Mouse (Mus musculus) forebrain, embryonic 11.5 days (tissue): ENCODE data around the gene Smg6. TPM values are rescaled to one million over a fixed set of nuclear protein-coding genes. Genes with fewer than 3 reads are reported as not detected.
A peak's percentile ranks its signal among the peaks of the same experiment; 100 is the strongest.

ENCODE experiments used
- ATAC-seq: fragments of 200-750 bp; cut with Nextera tagmentation; replicated peaks from 2 replicates; pipeline ENCODE4 v1.8.0; 2017; ENCODE audit warnings: moderate TSS enrichment; ENCODE audit not compliant: low FRiP score
- DNase-seq: peaks from one replicate; pipeline ENCODE4 v3.0.0-alpha.2; 2017; ENCODE audit warnings: low spot score
- H3K27ac ChIP-seq: fragments of 300-500 bp; sonication (generic); 2 replicates; pipeline ENCODE4 v1.5.1; 2014; ENCODE audit warnings: low read depth, low read length
- H3K27me3 ChIP-seq: fragments of 300-500 bp; sonication (generic); 2 replicates; pipeline ENCODE4 v1.6.1; 2014; ENCODE audit warnings: mild to moderate bottlenecking, low read length, mixed read lengths; ENCODE audit not compliant: control insufficient read depth, insufficient read depth
- H3K36me3 ChIP-seq: fragments of 300-500 bp; sonication (generic); 2 replicates; pipeline ENCODE4 v1.6.1; 2014; ENCODE audit warnings: mild to moderate bottlenecking, low read length, moderate library complexity, mixed read lengths; ENCODE audit not compliant: control insufficient read depth, insufficient read depth
- H3K4me1 ChIP-seq: fragments of 300-500 bp; sonication (generic); replicated peaks from 2 replicates; pipeline ENCODE4 v1.6.1; 2014; ENCODE audit warnings: low read length, mixed read lengths; ENCODE audit not compliant: control insufficient read depth, insufficient read depth
- H3K4me2 ChIP-seq: fragments of 300-500 bp; sonication (generic); 2 replicates; pipeline ENCODE4 v1.6.1; 2014; ENCODE audit warnings: low read depth, mild to moderate bottlenecking, low read length, moderate library complexity, mixed read lengths; ENCODE audit not compliant: severe bottlenecking
- H3K4me3 ChIP-seq: fragments of 300-500 bp; sonication (generic); 2 replicates; pipeline ENCODE4 v1.5.1; 2014; ENCODE audit warnings: low read depth, low read length
- H3K9ac ChIP-seq: fragments of 300-500 bp; sonication (generic); 2 replicates; pipeline ENCODE4 v1.6.1; 2014; ENCODE audit warnings: low read length
- H3K9me3 ChIP-seq: fragments of 300-500 bp; sonication (generic); 2 replicates; pipeline ENCODE4 v1.6.1; 2016; ENCODE audit warnings: low read length, mixed read lengths; ENCODE audit not compliant: control insufficient read depth
- WGBS: fragments of 180-500 bp; shearing (Covaris S2); extraction: QIAGEN DNeasy Blood & Tissue Kit; methylation state at CpG from one replicate; pipeline ENCODE4 v1.1.7; 2014; 5-methylcytosine and 5-hydroxymethylcytosine counted together
- polyA plus RNA-seq: library from polyadenylated mRNA; unstranded; fragments of >200 nt; fragmentation: Nextera tagmentation; extraction: Ambion mirVana; gene quantifications from 2 replicates; pipeline ENCODE4 v1.2.1, GENCODE M21; 2014

The Smg6 gene
- polyA plus RNA-seq, 1 experiment from 2014 or later, result 19.8 TPM

DNA sequence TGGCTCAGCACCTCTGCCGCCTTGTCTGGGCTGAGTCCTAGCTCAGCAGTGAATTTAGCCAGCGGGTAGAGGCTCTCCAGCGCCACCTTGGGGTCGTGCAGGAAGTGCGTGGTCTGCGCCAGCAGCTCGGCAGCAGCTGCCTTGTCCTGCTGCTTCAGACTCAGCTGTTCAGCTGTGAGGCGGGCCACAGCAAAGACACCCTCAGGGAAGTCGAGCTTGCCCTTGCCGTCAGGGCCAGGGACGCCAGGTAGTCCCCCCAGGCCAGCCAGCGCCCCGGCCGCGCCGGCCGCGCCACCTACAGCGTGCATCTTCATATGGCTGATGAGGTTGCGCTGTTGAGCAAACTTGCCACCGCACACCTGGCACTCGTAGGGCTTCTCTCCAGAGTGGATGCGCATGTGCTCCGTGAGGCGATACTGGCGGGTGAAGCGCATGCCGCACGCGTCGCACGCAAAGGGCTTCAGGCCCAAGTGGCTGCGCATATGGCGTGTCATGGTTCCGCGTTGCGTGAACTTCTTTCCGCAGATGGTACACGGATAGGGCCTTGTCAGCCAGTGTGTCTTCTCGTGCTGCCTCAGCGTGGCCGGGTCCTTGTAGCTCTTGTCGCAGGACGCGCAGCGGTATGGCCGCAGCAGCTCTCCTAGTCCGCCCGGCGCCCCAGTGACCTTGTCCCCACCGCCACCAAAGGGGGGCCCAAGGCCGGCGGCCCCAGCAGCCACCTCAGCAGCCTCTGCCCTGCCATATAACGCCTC lies 240.0 kb downstream of the Smg6 start:
- ATAC-seq, result no peak
- no peak overlapping the region for H3K27ac ChIP-seq

DNA sequence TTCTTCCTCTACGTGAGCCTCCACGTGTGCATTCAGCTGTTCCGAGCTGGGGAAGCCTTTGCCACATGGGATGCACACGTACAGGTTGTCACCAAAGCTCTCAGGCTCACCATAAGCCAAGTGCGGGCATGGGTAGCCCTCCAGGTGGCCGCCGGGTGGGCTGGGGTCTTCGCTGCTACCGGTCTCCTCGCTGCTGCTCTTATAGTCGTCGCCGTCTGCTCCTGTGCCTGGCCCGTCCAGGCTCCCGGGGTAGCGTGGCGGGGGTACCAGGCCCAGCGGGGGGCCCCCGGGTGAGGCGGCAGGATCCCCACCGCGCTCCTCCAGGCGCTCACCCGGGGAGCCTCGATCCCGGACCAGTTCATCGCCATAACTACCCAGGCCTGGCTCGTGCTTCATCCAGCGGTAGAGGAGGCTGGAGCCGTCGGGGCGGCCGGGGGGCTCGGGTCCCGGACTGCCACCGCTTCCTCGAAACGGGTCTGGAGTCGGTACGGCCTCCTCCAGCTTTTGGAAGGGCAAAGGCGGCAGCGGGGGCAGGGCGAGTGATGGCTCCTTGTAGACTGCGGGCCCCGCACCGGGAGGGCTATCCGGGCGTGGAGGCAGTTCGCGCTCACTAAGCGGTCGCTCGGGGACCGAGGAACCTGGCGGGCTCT lies 240.7 kb downstream of the Smg6 start:
- Histone ChIP-seq H3K4me1 (peaks cover 22% of the 10 kb centered on the region), H3K4me2 (peak overlapping the region; percentile 21; the same call in 1 of the 2 replicates), H3K36me3 (no peaks in the 10 kb centered on the region), H3K9me3 (no peaks in the 10 kb centered on the region), H3K4me3 (peak overlapping the region; percentile 40), H3K9ac (peak overlapping the region; percentile 10; the same call in 1 of the 2 replicates), H3K27me3 (peaks cover 81% of the 10 kb centered on the region), H3K27ac (no peak overlapping the region)
- 3% methylated on average over 55 of the region's 55 CpGs for WGBS
- ATAC-seq (no peak), DNase-seq (peak; percentile 68)

More for the DNA sequence above, 240.0 kb downstream of the Smg6 start:
- Histone ChIP-seq H3K4me1 (peaks cover 22% of the 10 kb centered on the region), H3K9me3 (no peaks in the 10 kb centered on the region), H3K27me3 (peaks cover 74% of the 10 kb centered on the region), H3K9ac (no peak overlapping the region), H3K4me2 (no peak overlapping the region), H3K4me3 (peak overlapping the region; percentile 9; the same call in 1 of the 2 replicates), H3K36me3 (no peaks in the 10 kb centered on the region)
- 4% methylated on average over 54 of the region's 54 CpGs for WGBS
- DNase-seq, result peak; percentile 81

DNA sequence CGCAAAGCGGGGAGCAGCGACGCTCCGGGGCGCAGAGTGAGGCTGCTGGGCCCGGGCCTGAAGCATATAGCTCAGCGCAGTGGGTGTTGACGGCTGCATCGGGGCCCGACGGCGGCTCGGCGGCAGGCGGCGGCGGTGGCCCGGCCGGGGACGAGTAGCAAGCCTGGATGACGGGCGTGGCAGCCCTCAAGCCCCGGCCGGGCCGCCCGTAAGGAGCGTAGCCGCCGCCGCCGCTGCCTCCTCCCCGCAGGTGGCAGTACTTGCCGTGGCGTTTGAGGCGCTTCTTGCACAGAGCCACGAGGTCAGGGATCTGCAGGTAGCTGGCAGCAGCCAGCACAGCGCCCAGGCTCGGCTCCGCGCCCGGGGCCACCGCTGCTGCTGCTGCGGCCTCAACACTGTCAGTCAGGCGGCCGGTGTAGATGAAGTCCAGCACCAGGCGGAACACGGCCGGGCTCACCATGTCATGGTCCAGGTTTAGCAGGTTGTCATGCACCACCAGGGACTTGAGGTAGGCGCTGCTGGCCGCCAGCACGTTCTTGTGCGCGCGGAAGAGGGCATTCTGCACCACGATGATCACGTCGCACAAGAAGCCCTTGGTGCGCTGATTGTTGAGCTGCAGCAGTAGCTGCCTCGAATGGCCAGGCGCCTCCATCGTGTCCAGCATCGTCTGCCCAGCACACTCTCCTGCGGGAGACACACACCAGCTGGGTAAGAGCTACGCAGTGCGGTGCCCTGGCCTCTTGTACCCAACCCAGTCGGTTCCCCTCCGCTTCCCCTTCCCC lies 241.4 kb downstream of the Smg6 start:
- H3K4me3 ChIP-seq, result peak overlapping the region; percentile 40
- no peak overlapping the region for H3K27ac ChIP-seq
- no peaks in the 10 kb centered on the region for H3K9me3 ChIP-seq
- WGBS, result 2% methylated on average over 68 of the region's 68 CpGs
- H3K9ac ChIP-seq, result peak overlapping the region; percentile 10; the same call in 1 of the 2 replicates
- DNase-seq (peak; percentile 71), ATAC-seq (no peak)
- H3K36me3 ChIP-seq, result no peaks in the 10 kb centered on the region
- peaks cover 27% of the 10 kb centered on the region for H3K4me1 ChIP-seq
- H3K4me2 ChIP-seq, result peak overlapping the region; percentile 21; the same call in 1 of the 2 replicates
- H3K27me3 ChIP-seq, result peaks cover 88% of the 10 kb centered on the region

DNA sequence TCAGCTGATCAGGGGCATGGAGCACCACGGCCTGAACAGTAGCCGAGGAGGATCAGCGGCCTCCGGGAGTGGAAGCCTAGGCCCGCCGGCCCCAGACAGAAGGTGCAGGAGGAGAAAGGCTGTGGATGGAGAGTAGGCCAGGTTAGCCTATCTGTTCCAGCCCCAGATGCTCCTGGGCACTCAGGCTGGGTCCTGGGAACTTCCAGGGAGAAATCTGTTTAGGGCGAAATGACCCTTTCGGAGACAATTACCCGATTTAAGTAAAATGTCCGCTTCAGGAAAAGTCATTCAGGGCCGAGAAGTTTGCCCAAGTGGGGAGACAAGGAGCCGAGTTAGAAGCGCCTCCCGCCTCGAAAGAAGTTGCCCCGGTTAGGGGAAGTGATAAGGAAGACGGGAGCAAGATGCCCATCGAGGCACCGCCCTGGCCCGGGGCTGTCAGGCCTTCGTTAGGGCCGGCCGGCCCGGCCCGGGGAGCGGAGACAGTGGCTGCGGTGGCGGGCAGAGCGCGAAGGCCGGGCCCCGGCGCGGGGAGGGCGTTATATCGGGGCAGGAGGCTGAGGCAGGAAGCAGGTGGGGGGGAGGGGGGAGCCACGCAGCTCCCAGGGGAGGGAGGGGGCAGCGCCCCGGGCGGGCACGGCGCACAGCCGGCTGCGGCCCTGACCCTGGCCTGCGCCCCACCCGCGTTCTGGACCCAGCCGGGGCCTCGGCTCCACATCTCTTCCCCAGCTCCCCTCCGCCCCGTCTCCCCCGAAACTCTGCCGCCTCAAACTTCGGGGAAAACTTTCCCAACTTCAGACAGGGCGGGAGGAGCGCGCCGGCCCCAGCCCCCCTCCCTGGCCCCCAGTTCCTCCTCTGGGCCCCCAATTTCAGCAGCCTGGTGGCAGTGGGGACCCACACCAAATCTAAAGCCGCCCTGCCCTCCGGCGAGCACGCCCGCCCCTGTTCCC lies 242.3 kb downstream of the Smg6 start:
- H3K4me1 ChIP-seq, result peaks cover 35% of the 10 kb centered on the region
- H3K4me3 ChIP-seq, result peak overlapping the region; percentile 40
- no peak for ATAC-seq
- no peaks in the 10 kb centered on the region for H3K9me3 ChIP-seq
- 1% methylated on average over 42 of the region's 63 CpGs for WGBS
- no peaks in the 10 kb centered on the region for H3K36me3 ChIP-seq
- peaks cover 97% of the 10 kb centered on the region for H3K27me3 ChIP-seq
- peak overlapping the region; percentile 27; the same call in 1 of the 2 replicates for H3K9ac ChIP-seq
- no peak overlapping the region for H3K27ac ChIP-seq
- peak; percentile 69 for DNase-seq
- H3K4me2 ChIP-seq, result peak overlapping the region; percentile 74

DNA sequence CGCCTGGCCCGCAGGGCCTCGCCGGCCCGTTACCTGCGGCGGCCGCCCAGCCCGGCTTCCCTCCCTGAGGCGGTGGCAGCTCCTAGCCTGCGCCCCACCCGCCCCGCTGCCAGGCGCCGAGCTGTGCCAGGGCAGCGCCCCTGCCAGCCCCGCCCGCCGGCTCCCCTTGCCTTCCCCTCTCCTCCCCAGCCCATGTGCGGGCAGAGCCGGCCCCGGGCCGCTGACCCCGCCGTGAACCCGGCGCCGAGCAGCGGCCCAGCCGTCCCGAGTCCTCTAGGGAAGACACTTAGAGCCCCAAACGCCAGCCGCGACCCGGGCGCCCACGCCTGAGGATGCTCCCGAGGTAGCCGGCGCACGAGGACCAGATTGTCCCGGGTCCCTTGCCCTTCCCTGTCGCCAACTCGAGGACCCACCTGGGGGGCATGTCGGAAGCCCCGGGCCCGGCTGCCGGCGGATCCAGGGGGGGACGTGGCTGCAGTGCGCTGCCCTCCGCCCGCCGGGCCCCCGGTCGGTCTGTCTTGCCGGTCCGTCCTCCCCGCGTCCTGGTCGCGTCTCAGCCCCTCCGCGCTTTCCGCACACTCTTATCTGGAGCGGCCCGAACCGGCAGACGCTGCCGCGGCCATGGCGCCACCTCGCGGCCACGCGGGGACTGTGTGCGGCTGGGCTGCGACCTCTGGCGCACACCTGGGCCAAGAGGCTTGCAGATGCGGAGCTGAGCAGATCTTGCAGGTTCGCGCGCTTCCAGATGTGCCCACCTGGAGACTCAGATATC lies 243.2 kb downstream of the Smg6 start:
- Histone ChIP-seq H3K36me3 (no peaks in the 10 kb centered on the region), H3K4me1 (peaks cover 35% of the 10 kb centered on the region), H3K4me2 (peak overlapping the region; percentile 74), H3K9ac (peak overlapping the region; percentile 27), H3K27me3 (peaks cover 97% of the 10 kb centered on the region), H3K27ac (no peak overlapping the region), H3K4me3 (peak overlapping the region; percentile 40), H3K9me3 (no peaks in the 10 kb centered on the region)
- peak; percentile 91 for DNase-seq
- WGBS, result under 1% methylated on average over 72 of the region's 83 CpGs
- no peak for ATAC-seq

DNA sequence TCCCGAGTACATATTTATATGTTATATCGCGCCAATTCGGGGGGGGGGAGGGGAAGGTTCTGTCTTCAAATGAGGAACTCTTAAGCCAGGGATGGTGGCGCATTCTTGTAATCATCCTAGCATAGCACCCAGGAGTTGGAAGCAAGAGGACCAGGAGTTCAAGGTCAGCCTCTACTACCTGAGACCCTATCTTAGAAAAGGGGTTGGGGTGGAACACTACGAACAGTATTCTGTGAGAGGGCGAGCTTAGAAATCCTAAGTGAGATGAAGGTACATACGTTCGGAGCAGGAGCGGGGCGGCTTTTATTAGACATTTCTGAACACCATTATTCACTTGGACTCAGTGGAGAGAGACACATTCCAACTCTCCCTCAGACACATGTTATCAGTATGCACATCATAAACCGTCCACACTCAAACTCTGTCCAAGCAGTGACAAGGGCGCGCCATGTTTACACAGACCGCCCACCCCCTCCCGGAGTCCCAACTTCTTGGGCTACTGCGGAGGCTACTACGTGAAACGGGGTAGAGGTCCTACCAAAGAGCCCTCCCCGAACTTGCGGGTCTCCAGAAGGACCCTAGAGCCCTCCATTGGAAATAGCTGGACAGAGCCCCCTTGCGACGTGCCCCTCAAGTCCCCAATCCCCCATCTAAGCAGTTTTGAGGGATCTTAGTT lies 243.9 kb downstream of the Smg6 start, which contains the start of gene Hic1:
Gene Hic1 (minus strand): TSS at position 115 of the 676 bp plus-strand sequence.
- Histone ChIP-seq H3K4me3 (peak within 1 kb of the TSS; percentile 40), H3K4me1 (peaks cover 37% of the 10 kb centered on the region), H3K9me3 (no peaks in the 10 kb centered on the region), H3K36me3 (no peaks in the 10 kb centered on the region), H3K4me2 (peak within 1 kb of the TSS; percentile 74), H3K9ac (peak within 1 kb of the TSS; percentile 27), H3K27ac (no peak within 1 kb of the TSS), H3K27me3 (peaks cover 89% of the 10 kb centered on the region)
- no peak for DNase-seq
- WGBS, result 6% methylated on average over 23 of the region's 23 CpGs
- no peak for ATAC-seq

DNA sequence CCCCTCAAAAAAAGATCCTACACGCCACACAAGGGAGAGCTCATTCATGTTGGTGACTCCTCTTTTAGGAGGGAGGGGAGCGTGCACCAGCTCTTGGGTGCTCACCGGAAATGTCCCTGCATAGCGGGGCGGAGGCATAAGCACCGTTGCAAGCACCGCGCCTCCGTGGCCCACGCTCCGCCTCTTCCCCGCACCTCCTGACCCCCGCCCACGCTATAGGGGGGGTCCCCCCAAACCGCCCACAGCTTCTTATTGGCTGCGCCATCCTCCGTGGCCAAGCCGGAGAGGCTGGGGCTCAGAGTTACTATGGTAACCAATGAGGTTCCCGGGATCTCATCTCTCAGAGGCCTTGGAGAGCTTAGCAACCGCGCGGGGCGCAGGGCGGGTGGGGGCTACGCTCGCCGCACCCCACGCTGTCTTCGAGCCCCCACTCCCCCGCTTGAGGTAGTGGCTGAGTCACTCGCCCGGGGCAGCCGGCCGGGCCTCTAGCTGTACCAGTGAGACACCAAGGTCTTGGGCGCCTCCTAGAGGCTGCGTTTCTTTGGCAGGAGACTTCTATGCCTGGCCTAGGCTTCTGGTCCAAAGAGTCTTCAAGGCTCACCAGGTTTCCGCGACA lies 244.6 kb downstream of the Smg6 start:
- peak overlapping the region; percentile 66 for H3K4me2 ChIP-seq
- ATAC-seq, result peak; percentile 50
- WGBS, result 0% methylated on average over 31 of the region's 38 CpGs
- H3K9me3 ChIP-seq, result no peaks in the 10 kb centered on the region
- no peaks in the 10 kb centered on the region for H3K36me3 ChIP-seq
- H3K27me3 ChIP-seq, result peaks cover 82% of the 10 kb centered on the region
- no peak overlapping the region for H3K27ac ChIP-seq
- H3K4me3 ChIP-seq, result peak overlapping the region; percentile 37
- peak; percentile 91 for DNase-seq
- H3K9ac ChIP-seq, result no peak overlapping the region
- H3K4me1 ChIP-seq, result peaks cover 37% of the 10 kb centered on the region
